Mouse (Mus musculus) embryo, embryonic 11 days (tissue): ENCODE data around the gene Sertad4.

Experiments
- DNase-seq: peaks from one replicate; pipeline ENCODE4 v3.0.0-alpha.2; 2015

Gene Sertad4

DNA sequence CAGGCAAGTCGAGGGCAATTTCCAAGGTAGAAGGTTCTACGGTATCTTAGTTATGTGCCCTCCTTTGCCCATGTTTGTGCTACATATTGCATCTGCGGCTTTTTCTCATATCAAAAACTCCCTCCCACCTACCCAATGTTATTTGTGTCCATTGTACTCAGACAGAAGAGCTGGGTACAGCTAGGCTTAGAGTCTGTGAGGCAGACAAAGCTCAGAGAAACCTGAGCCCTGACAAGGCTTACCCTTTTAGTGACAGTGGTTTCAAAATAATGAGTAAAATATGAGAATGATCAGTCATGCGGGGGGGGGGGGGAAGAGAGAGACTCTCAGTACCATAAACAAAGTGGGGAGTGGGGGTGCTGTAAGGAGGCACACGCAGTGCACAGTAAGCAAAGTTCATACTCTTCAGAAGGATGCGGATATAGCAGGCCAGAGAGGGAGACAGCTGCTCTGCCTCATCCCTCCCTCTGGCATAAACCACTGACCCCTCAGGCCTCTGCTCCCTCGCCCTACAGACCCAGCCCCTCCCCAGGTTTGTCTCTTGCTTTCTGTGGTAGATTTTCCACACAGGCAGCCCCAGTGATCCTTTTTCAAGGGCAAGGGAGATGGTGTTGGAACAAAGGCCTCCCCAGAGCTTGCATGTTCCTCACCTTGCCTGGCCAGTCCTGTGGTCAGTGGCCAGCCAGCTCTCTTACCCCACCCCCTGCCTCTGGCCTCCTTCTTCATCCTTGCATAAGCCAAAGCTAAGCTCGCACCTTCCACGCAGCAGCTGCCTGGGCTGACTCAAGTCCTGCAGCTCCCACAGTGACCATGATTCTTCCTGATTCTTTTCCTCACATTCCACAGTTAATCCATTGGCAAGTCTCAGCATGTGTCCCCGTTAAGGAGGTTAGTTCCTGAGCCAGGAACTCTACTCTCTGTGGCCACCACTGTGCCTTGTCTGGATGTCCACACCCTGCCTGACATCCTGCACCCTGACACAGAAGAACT is 49.1 kb downstream of the Sertad4 start:
- peak; percentile 28 for DNase-seq

DNA sequence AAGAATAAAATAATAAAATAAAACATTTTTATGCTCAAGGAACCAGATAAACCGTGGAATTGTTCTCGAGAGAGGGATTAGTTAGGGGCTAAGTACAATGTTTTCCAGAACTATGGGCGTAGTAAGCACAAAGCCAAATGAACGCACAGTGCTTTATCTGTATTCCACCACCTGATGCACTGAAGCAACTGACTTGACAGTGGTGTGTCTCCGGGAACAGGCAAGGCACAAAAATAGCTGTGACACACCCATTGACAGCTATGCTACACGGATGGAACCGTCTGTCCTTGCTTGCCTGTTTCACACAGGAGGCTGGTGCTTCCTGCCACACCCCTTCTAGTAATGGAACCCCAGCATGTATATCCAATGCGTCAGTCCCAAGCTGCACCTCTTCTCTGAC is 55.2 kb downstream of the Sertad4 start:
- no peak for DNase-seq

DNA sequence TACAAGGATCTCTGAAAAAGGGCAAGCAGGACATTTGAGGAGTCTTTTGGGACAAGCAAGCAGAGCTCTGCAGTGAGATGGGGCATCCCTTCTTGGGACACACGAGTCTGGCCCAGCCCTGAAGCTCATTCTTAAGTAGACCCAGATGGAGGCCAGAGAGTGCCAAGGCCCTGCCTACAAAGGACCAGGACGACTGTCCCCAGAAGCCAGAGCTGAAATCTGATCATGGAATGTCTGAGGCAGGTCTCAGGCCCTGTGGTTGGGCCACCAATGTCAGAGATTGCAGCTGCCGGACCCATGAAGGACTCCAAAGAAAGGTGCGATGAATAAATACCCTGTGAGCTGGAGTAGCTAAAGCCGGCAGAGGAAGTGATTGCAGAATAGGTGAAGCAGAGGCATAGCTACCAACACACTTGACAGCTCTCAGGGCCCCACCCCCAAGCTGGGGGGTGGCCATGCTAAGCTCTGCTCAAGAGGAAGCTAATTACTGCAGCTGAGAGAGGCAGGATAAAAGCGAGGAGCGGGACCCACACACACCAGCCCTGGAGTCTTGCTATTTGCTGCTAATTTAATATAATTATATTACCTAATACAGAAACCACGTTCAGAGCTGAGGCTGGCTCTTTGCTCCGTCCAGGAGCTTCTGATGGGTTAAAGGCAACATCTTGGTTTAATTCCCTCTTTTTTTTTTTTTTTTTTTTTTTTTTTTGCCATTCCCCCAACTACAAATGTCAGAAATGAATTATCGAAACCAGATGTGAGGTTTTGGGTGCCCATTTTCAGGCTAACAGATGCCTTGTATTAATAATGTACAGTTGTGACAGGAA is 56.2 kb downstream of the Sertad4 start:
- peak; percentile 76 for DNase-seq

DNA sequence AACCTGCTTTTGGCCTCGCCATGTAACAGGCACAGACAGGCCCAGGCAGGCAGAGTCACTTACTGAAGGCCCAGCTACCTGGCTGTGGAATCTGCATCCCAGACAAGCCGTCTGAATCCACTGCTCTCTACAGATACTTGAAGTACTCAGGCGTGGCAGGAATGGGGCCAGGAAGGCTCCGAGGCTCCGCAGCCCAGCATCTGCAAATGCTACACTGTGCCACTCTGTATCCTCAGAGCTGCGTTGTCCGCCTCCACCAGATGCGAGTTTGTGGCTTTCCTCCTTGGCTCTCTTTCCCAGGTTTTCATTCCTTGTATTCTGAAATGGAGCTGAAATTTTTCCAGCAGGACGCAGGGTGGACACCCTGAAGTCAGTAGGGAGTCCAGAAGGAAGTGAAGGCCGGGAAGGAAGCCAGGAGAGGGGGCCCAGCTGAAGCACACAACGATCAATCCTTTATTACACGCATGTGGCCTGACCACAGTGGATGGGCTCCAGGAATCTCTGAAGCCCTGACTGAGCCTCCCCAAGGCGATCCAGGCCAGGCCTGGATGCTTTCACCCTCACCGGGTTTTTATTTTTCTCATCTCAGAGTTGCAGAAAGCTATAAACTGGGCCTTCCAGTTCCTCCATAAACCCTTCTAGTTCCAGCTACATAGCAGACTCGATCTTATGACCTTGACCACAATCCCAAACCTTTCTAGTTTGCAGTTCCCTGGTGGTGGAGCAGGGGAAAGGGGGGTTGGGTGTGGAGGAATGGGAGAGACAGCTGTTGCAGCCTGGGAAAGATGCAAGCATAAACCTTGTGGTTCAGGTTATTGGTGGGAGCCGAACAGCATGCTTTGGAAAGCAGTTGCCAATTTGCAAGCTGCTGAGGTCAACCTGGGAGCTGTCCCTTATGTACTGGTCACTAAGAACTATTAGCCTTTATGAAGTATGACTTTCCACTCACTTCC is 57.1 kb downstream of the Sertad4 start:
- no peak for DNase-seq

DNA sequence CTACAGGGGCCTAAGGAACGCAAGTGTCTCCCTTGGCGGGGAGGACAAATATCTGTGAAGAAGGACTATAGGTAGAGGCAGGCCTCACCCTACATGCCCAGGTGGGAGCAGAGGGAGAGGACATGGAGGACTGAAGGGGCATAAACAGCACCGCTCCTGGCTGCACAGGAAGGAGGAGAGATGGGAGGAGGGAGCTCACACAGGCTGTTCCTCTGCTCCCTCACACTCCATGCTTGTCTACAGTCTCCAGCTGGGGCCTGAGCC is 58.6 kb downstream of the Sertad4 start:
- no peak for DNase-seq

DNA sequence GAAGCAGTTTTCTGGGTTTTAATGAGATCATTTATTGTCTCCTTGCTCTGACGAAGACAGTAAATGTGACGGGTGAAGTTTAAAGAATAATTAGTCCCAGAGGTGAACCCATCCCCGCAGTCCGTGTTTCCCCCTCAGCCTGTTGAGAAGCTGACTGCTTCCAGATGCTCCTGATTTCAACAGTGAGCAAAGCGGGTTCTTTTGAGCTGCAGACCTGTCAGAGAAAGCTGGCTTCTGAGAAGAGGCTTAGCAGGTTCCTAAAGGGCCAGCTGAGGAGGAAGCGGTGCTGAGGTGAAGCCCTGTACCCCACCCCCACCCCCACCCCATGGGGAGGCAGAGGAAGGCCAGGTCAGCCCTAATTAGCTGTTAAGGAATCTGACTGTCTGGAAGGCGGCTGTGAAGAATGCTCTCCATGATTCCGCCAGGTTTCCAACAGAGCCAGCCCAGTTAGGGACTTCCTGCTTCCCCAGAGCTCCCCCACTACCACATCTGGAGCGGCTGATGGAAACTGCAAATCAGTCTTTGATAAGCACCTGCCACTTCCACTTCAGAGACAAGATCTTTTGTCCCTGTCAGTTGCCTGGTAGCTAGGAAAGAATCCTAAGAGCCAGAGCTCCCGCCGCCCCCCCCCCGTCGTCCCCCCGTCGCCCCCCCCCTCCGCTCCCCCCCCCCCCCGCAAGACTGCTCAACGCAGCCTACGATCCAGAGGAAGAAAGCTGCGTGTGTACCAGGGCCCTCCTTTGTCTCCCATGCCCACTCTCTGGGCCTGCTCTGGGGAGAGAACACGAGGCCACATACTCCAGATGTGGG is 59.1 kb downstream of the Sertad4 start:
- peak; percentile 81 for DNase-seq

DNA sequence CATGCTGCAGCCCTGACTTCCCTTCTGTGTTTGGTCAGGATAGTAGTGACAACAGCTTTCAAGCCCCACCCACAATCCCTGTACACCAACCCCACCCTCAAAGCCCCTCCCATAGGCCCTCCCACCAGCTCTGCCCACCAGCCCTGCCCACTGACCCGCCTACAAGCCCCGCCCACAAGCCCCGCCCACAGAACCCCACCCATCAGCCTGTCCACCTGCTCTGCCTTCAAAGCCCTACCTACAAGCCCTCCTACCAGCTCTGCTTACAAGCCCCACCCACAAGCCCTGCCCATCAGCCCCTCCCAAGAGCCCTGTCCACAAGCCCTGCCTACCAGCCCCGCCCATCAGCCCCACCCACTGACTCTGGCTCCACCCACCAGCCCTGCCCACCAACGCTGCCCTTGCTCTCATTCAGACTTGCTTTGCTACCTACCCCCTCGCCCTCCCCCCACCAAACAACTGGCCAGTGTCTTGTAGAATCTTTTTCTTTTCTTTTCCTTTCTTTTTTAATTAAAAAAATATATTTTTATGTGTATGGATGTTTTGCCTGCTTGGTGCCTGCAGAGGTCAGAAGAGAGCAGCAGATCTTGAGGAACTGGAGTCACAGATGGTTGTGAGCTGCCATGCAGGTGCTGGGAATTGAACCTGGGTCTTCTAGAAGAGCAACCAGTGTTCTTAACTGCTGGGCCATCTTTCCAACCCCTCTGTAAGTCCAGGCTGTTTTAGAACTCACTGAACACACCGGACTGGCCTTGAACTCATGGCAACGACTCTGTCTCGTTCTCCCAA is 60.4 kb downstream of the Sertad4 start:
- no peak for DNase-seq
